Mouse (Mus musculus) ES-Bruce4 (cell line): ENCODE measurements around the gene Sfr1.

Experiments
- CTCF ChIP-seq: IDR thresholded peaks from one replicate; pipeline ENCODE4 v1.8.1; 2011; ENCODE audit warnings: low read depth, low read length
- POLR2A ChIP-seq: IDR thresholded peaks from one replicate; pipeline ENCODE4 v1.8.1; 2011; ENCODE audit warnings: low read length; ENCODE audit not compliant: insufficient read depth

- TF ChIP-seq POLR2A, result no peak
- TF ChIP-seq CTCF, result no peak
These were observed 35.1 kb upstream of the Sfr1 start for GRCm38 (mm10) chr19:47696411-47696810.
